Mouse (Mus musculus) bone marrow macrophage, adult 2 months (primary cell): ENCODE data around the gene Gm10721. TPM values are rescaled to one million over a fixed set of nuclear protein-coding genes. Genes with fewer than 3 reads are reported as not detected.
"Not testable (repeated sequence)": the region's sequence is repeated elsewhere in the genome, so short reads cannot be mapped to it uniquely, and the experiment has no call there.

Experiments used
- H3K27ac ChIP-seq: 2 replicates; pipeline ENCODE4 v1.5.1; 2012; ENCODE audit warnings: low read depth, low read length; ENCODE audit not compliant: insufficient read depth
- H3K4me1 ChIP-seq: 2 replicates; pipeline ENCODE4 v1.6.1; 2012; ENCODE audit warnings: low read length; ENCODE audit not compliant: control insufficient read depth, insufficient read depth
- H3K4me3 ChIP-seq: 2 replicates; pipeline ENCODE4 v1.5.1; 2012; ENCODE audit warnings: mild to moderate bottlenecking, low read length, moderate library complexity; ENCODE audit not compliant: insufficient read depth
- polyA plus RNA-seq: library from polyadenylated mRNA; stranded (reverse); fragments of >200 nt; gene quantifications from 2 replicates; pipeline ENCODE4 v1.2.4, GENCODE M21; 2012; ENCODE audit not compliant: missing spikeins, insufficient read depth, insufficient read length

Gene Gm10721
- polyA plus RNA-seq, 1 experiment: not detected

GRCm38 (mm10) chr9:3019835-3020727, 7.1 kb downstream of the Gm10721 start:
- not testable (repeated sequence) for H3K27ac ChIP-seq, H3K4me3 ChIP-seq, H3K4me1 ChIP-seq

- not testable (repeated sequence) for H3K4me1 ChIP-seq, H3K27ac ChIP-seq, H3K4me3 ChIP-seq
Measured at GRCm38 (mm10) chr9:3022316-3023008, 9.5 kb downstream of the Gm10721 start.

GRCm38 (mm10) chr9:3023312-3023984, 10.5 kb downstream of the Gm10721 start, which contains the start of gene Gm10718:
Gm10718 (plus strand) TSS chr9:3023547.
- not testable (repeated sequence) for H3K4me1 ChIP-seq, H3K27ac ChIP-seq, H3K4me3 ChIP-seq

DNA sequence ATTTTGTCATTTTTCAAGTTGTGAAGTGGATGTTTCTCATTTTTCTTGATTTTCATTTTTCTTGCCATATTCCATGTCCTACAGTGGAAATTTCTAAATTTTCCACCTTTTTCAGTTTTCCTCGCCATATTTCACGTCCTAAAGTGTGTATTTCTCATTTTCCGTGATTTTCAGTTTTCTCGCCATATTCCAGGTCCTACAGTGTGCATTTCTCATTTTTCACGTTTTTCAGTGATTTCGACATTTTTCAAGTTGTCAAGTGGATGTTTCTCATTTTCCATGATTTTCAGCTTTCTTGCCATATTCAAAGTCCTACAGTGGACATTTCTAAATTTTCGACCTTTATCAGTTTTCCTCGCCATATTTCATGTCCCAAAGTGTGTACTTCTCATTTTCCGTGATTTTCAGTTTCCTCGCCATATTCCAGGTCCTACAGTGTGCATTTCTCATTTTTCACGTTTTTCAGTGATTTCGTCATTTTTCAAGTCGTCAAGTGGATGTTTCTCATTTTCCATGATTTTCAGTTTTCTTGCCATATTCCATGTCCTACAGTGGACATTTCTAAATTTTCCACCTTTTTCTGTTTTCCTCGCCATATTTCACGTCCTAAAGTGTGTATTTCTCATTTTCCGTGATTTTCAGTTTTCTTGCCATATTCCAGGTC, 11.2 kb downstream of the Gm10721 start:
- not testable (repeated sequence) for H3K27ac ChIP-seq, H3K4me1 ChIP-seq, H3K4me3 ChIP-seq

GRCm38 (mm10) chr9:3024912-3025467, 12.1 kb downstream of the Gm10721 start, which contains the start of gene Gm10717:
Gm10717 (plus strand) TSS chr9:3025417.
- H3K4me3 ChIP-seq, H3K4me1 ChIP-seq, H3K27ac ChIP-seq: not testable (repeated sequence)

GRCm38 (mm10) chr9:3025653-3026052, 12.7 kb downstream of the Gm10721 start:
- H3K27ac ChIP-seq, H3K4me3 ChIP-seq, H3K4me1 ChIP-seq: not testable (repeated sequence)

DNA sequence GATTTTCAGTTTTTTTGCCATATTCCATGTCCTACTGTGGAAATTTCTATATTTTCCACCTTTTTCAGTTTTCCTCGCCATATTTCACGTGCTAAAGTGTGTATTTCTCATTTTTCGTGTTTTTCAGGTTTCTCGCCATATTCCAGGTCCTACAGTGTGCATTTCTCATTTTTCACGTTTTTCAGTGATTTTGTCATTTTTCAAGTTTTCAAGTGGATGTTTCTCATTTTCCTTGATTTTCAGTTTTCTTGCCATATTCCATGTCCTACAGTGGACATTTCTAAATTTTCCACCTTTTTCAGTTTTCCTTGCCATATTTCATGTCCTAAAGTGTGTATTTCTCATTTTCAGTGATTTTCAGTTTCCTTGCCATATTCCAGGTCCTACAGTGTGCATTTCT, 13.2 kb downstream of the Gm10721 start:
- not testable (repeated sequence) for H3K4me3 ChIP-seq, H3K4me1 ChIP-seq, H3K27ac ChIP-seq

GRCm38 (mm10) chr9:3026741-3027140, 13.8 kb downstream of the Gm10721 start:
- not testable (repeated sequence) for H3K4me1 ChIP-seq, H3K27ac ChIP-seq

GRCm38 (mm10) chr9:3027200-3027599, 14.3 kb downstream of the Gm10721 start:
- H3K27ac ChIP-seq, H3K4me3 ChIP-seq, H3K4me1 ChIP-seq: not testable (repeated sequence)

More at GRCm38 (mm10) chr9:3026741-3027140, 13.8 kb downstream of the Gm10721 start:
- not testable (repeated sequence) for H3K4me3 ChIP-seq

DNA sequence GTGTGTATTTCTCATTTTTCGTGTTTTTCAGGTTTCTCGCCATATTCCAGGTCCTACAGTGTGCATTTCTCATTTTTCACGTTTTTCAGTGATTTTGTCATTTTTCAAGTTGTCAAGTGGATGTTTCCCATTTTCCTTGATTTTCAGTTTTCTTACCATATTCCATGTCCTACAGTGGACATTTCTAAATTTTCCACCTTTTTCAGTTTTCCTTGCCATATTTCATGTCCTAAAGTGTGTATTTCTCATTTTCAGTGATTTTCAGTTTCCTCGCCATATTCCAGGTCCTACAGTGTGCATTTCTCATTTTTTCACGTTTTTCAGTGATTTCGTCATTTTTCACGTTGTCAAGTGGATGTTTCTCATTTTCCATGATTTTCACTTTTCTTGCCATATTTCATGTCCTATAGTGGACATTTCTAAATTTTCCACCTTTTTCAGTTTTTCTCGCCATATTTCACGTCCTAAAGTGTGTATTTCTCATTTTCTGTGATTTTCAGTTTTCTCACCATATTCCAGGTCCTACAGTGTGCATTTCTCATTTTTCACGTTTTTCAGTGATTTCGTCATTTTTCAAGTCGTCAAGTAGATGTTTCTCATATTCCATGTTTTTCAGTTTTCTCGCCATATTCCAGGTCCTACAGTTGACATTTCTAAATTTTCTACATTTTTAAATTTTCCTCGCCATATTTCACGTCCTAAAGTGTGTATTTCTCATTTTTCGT, 16.5 kb downstream of the Gm10721 start:
- H3K4me1 ChIP-seq, H3K4me3 ChIP-seq, H3K27ac ChIP-seq: not testable (repeated sequence)

DNA sequence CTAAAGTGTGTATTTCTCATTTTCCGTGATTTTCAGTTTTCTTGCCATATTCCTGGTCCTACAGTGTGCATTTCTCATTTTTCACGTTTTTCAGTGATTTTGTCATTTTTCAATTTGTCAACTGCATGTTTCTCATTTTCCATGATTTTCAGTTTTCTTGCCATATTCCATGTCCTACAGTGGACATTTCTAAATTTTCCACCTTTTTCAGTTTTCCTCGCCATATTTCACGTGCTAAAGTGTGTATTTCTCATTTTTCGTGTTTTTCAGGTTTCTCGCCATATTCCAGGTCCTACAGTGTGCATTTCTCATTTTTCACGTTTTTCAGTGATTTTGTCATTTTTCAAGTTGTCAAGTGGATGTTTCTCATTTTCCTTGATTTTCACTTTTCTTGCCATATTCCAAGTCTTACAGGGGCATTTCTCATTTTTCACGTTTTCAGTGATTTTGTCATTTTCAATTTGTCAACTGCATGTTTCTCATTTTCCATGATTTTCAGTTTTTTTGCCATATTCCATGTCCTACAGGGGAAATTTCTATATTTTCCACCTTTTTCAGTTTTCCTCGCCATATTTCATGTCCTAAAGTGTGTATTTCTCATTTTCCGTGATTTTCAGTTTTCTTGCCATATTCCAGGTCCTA, 17.9 kb downstream of the Gm10721 start:
- not testable (repeated sequence) for H3K27ac ChIP-seq, H3K4me3 ChIP-seq, H3K4me1 ChIP-seq

- H3K4me1 ChIP-seq, H3K27ac ChIP-seq, H3K4me3 ChIP-seq: not testable (repeated sequence)
Measured at GRCm38 (mm10) chr9:3034299-3034698, 21.4 kb downstream of the Gm10721 start, which contains the start of gene Gm17535. Gm17535 (plus strand) TSS chr9:3034599.

GRCm38 (mm10) chr9:3036577-3036976, 23.6 kb downstream of the Gm10721 start, which contains the start of gene Gm10715:
Gm10715 (plus strand) TSS chr9:3036877.
- H3K4me1 ChIP-seq, H3K4me3 ChIP-seq, H3K27ac ChIP-seq: not testable (repeated sequence)

DNA sequence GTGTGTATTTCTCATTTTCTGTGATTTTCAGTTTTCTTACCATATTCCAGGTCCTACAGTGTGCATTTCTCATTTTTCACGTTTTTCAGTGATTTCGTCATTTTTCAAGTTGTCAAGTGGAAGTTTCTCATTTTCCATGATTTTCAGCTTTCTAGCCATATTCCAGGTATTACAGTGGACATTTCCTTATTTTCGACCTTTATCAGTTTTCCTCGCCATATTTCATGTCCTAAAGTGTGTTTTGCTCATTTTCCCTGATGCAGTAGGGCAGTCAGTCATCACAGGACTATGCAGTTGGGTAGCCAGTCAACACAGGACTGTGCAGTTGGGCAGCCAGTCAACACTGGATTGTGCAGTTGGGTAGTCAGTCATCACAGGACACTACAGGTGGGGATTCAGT, 25.2 kb downstream of the Gm10721 start:
- H3K4me3 ChIP-seq, H3K4me1 ChIP-seq, H3K27ac ChIP-seq: not testable (repeated sequence)
